Mouse (Mus musculus) spleen, adult 2 months (tissue): Measurements from ENCODE around the gene Bnipl.

Source experiments
- CTCF ChIP-seq: fragments of 200-500 bp; IDR thresholded peaks from 2 replicates; pipeline ENCODE4 v1.5.1; 2011; ENCODE audit warnings: mild to moderate bottlenecking, inconsistent platforms; ENCODE audit not compliant: insufficient read depth, insufficient read length, insufficient replicate concordance; ENCODE audit errors: extremely low read depth
- POLR2A ChIP-seq: fragments of 200-500 bp; IDR thresholded peaks from 2 replicates; pipeline ENCODE4 v1.6.1; 2011; ENCODE audit warnings: low read depth, low read length, inconsistent platforms

GRCm38 (mm10) chr3:95289419-95289818, 38.4 kb upstream of the Bnipl start:
- no peak for TF ChIP-seq POLR2A
- TF ChIP-seq CTCF = no peak
